Mouse (Mus musculus): ENCODE measurements around the gene St6gal1.

St6gal1 gene

DNA sequence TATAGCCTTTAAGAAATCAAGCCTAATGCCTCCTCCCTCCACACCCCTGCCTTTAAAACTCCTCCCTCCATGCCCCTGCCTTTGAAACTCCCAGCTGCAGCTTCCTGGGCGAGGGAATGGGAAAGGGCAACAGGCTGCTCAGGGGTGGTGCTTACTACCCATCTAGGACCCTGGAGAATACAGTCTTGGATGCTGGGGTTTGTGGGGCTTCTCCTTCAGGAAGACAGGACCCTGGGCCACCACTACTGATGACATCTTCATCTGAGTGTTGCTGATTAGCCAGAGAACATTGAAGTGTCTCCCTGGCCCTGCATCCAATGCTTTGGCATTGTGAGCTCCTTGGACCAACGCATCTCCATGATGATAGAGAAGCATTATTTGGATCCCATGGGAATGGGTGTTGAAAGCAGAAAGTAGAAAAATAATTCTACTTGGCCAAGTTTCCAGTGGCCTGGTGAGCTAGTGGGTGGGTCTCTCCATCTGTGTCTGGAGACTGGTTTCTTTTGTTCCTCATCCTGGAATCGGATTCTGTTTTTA, 137.0 kb downstream of the St6gal1 start:
- no peak for DNase-seq

DNA sequence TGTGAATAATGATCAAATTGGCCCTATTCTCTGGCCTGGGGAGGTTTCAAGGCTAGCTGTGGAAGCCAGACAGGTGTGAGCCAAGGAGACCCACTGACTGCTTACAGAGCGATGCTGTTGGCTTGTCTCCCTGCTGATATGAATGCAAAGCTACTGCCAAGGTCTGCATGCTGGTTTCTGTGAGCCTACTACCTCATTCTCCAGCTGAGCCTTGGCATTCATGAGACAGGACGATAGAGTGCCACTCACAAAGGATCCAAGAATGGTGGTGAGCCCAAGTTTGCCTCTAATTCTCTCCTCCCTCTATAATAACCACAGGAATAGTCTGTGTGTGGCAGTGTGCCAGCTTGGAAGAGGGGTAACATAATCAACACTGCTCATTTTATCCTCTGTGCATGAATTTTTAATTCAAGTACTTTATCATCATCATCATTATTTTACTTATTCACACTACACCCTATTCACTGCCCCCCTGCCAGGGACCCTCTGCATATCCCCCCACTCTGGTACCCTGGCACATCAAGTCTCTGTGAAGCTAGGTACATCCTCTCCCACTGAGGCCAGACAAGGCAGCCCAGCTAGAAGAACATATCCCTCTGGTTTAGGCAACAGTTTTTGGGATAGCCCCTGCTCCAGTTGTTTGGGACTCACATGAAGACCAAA, 139.9 kb downstream of the St6gal1 start:
- no peak for DNase-seq

DNA sequence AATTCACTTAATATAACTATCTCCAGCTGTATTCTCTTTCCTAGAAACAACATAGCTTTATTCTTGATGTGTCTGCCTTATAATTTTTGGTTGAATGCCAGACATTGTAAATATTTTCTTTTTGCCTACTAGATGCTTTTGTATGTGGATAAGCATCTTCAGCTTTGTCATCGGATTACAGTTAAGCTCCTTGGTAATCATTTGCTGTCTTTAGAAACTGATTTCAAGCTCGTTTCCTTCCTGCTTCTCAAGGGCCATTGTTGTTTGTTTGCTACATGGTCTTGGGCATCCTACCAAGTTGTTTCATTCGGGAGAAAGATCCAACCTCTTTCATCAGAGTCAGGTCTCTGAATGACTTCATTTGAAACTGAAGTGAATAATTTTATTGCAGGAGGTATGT, 144.6 kb downstream of the St6gal1 start:
- peak; percentile 29 for DNase-seq

DNA sequence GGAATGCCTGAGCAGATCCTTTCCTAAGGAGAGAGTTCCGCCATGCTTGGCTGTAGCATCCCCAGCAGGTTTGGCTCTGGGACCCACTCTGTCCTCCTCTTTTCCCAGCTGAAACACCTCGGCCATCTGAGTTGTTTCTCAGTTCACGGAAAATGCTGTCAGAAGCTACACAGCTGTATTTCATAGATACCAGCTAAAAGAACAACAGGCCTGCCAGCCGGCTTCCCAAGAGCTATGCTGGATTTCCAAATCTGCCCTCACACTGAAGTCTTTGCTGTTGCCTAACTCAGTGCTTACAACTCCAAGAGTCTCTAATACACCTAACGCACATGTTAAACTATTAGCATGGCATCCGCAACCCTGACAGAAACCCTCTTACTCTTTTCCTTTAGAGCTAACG, 146.2 kb downstream of the St6gal1 start:
- DNase-seq = peak; percentile 41

DNA sequence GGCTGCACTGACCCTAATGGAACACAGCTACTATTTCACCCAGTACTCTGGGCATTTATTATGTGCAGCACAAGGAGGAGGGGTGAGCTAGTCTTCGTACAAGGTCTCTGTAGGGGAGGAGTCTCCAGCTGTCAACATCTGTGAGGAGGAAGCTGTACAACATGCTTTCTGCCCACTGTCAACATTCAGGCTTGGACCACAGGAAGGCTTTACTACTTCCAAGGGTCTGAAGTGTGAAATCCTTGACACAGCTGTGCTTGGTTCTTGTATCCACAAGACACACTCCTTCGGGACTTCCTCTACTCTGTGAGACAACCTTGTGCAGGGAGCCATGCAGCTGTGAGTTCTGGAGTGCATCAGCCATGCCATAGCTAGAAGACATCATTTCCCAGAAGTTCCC, 147.8 kb downstream of the St6gal1 start:
- peak; percentile 55 for DNase-seq

DNA sequence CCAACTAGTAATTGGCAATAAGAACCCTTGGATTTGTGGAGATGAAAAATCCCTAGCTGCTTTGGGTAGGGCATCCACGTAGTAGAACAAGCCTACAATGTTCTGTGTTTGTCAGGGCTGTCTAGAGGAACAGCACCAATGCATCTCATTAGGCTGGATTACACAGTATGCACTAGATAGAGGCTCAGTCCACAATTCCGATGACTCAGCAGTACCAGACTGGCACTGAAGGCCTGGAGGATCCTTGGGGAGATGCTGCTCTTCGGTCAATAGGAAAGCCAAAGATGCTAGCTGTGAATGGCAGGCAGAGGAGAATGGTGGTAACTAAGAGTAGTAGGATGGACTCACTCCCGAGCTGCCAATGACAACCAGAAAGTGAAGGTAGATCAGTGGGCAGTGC, 149.5 kb downstream of the St6gal1 start:
- DNase-seq = no peak

DNA sequence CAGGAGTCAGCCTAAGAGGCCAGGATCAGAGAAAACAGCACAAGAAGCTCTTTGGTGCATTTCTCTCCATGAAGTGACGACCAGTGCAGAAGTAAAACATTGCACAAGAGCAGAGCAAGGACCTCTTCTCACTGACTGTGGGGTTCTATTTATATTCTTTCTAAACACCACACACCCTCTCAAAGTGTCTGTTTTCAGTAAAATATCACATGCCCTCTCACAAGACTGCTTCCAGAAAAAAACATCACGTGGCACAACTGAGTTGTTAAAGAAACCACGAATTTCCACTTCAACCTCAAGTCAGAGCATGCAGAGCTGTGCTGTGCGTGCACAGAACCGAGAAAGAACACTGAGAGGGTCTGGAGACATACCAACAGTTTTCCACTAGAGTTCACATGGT, 150.4 kb downstream of the St6gal1 start:
- DNase-seq = peak; percentile 75

DNA sequence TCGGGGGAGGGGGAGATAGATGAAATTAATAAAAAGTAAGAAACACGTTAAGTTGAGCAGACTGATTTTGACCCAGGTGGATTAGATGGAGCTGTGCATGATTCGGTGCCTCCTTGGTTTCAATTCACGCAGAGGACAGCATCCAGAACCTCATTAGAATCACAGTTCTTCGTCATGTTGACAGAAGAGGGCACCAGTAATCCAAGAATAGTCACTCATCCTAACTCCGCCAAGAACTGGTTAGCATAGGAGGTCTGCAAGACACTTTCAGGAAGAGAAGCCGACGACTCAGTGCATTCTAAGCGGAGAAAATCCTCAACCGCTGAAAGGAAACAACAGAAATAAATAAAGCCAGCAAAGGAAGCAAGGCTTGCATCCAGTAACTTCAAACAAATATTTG, 151.6 kb downstream of the St6gal1 start:
- DNase-seq = peak; percentile 53

DNA sequence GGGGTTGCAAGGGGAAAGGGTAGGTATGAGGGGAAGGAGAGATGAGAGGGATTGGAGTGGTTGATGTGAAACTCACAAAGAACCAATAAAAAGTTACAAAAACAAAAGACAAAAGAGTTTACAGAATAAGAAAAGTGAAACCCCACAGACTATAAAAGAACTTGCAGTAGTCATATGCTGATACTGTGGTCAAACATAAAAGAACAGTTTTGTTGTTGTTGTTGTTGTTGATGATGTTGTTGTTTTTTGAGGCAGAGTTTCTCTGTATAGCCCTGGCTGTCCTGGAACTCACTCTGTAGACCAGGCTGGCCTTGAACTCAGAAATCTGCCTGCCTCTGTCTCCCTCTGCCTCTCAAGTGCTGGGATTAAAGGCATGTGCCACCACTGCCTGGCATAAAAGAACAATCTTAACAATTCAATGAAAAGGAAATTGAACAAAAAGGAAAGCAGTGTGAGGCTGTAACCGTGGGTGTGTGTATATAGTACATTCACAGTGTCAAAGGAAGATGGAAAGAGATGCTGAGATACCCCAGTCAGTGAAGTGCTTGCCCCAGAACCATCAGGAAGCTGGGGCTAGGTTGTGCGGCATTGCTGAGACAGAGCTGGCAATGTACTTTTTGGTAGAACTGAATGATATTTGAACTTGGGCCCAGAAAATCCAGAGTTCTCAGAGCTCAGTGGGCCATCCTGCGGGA, 155.1 kb downstream of the St6gal1 start:
- no peak for DNase-seq

DNA sequence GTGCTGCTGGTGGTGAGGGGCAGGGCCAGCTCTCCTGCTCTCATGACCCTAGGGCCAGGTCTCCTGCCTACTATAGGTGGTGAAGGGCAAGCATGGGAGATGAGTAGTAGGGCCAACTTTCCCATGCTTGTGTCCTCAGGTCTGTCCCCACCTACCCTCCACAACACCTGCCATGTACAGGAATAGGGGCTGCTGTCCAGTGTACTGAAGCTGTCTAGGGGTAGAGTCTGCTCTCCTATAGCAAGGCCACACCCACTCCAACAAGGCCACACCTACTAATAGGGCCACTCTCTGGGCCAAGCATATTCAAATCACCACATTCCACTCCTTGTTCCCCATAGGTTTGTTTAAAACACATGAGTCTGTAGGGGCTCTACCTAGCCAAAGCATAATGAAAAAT, 159.8 kb downstream of the St6gal1 start:
- DNase-seq = no peak

DNA sequence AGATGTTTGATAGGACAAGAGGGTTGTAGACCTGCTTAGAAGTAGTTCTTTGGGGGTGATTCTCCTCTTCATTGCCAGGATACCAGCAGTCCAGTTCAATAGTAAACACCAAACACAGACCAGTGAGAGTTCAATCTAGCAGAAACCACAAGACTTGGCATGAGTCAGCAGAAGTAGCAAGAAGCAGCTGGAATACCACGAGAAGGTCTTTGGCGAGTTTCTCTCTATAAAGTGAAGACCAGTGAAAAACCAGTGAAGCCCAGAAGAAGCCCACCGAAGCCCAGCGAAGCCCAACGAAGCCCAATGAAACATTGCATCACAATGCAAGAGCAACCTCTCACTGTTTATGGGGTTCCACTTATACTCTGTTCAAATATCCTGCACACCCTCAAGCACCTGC, 173.4 kb downstream of the St6gal1 start:
- no peak for DNase-seq

DNA sequence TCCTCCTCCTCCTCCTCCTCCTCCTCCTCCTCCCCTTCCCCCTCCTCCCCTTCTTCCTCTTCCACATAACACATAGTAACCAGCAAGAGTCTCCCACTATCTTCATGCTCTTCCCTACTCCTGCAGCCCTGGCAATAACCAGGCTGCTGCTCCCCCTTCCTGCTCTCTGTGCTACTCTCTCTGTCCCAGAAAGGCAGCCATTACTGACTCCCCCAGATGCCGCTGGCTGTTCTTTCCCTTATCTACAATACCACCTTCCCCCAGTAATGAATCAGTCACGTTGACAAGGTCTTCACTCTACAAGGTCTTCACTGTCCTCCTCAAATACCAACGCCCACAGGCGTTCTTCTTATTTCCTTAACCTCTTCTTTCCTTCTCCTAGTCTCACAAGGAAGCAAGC, 176.9 kb downstream of the St6gal1 start:
- DNase-seq = peak; percentile 8

DNA sequence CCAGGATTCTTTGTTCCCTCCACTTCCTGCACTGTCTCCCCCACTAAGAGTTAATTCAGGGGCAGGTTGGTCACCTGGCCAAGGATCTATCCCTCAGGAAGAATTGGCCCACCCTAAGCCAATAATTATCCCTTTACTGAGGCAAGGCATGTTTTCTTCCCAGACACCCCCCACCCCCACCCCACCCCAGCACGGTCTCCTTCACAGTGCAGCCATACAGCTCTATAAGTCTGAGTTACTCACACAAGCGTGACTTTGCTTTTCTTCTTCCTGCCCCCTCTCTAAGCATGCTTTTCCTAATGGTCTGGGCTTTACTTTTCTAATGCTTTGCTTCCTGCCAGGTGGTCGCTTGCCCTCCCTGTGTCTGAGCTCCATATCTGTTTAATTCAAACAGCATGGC, 177.4 kb downstream of the St6gal1 start:
- no peak for DNase-seq

DNA sequence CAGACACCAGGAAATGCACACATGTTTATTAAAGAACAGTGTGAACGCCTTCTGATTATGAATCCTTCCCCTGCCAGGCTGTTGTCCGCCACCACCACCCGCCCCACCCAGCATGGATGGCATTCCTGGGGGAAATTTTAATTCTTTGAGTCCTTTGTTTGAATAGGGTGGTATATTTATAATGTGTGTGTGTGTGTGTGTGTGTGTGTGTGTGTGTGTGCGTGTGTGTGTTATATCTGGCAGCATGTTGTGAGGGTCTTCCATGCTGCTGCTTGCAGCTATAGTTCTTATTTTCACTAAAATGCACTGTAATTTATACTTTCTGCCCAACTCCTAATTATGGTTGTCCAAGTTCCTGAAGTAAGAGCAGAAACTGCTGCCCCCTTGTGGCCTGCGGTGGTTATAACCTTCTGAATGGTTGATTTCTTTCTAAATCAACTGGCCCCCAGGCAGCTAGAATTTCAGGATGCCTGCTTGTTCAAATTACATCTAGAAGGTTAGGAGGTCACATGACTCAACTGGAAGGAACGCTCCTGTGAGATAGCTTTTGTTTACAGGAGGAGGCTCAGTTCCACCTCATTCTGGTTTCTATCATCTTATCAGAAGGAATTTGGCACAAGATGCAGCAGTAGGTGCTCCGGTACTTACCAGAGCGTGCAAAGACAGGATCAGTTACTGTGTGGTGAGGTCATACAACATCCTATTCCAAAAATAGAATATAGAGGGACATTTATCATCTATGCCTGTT, 178.6 kb downstream of the St6gal1 start:
- DNase-seq = peak; percentile 89

All from lung, postnatal 36 days (tissue).